Mouse (Mus musculus) cerebellum, adult 2 months (tissue): ENCODE measurements around the gene Rps6kc1. TPM values are rescaled to one million over a fixed set of nuclear protein-coding genes. Genes with fewer than 3 reads are reported as not detected.

Experiments used
- DNase-seq, 2 experiments: peaks; one replicate each; pipeline ENCODE4 v3.0.0; 2021
- H3K27ac ChIP-seq: fragments of 200-500 bp; 2 replicates; pipeline ENCODE4 v1.5.1; 2012; ENCODE audit warnings: low read length, control low read depth, inconsistent platforms; ENCODE audit not compliant: insufficient read depth
- H3K27me3 ChIP-seq: fragments of 200-500 bp; 2 replicates; pipeline ENCODE4 v1.6.1; 2012; ENCODE audit warnings: inconsistent platforms, mild to moderate bottlenecking, low read length, moderate library complexity; ENCODE audit not compliant: control insufficient read depth, insufficient read depth
- H3K4me1 ChIP-seq: fragments of 200-500 bp; 2 replicates; pipeline ENCODE4 v1.6.1; 2011; ENCODE audit warnings: low read length; ENCODE audit not compliant: control insufficient read depth, insufficient read depth
- H3K4me3 ChIP-seq: fragments of 200-500 bp; replicated peaks from 2 replicates; pipeline ENCODE3; 2011; ENCODE audit warnings: mild to moderate bottlenecking, low read depth, low read length, control low read depth; ENCODE audit not compliant: insufficient read depth
- CTCF ChIP-seq: fragments of 200-500 bp; IDR thresholded peaks from 2 replicates; pipeline ENCODE4 v1.5.1; 2011; ENCODE audit warnings: low read depth, mild to moderate bottlenecking, control low read depth, low read length, moderate library complexity, borderline replicate concordance; ENCODE audit not compliant: insufficient read depth
- POLR2A ChIP-seq: fragments of 200-500 bp; IDR thresholded peaks from 2 replicates; pipeline ENCODE4 v1.6.1; 2011; ENCODE audit warnings: low read length, control low read depth, borderline replicate concordance; ENCODE audit not compliant: insufficient read depth
- WGBS: fragments of 180-500 bp; shearing (Covaris S2); methylation state at CpG from one replicate; pipeline ENCODE4 v1.1.7; 2018; 5-methylcytosine and 5-hydroxymethylcytosine counted together
- polyA plus RNA-seq: library from polyadenylated mRNA; depleted of rRNA; stranded (reverse); fragments of >200 nt; gene quantifications from 2 replicates; pipeline ENCODE4 v1.2.3, GENCODE M21; 2012

Gene Rps6kc1
- polyA plus RNA-seq, 1 experiment, result 24.3 TPM

- Histone ChIP-seq H3K27ac (no peak overlapping the region), H3K4me1 (no peaks in the 10 kb centered on the region; the same call in 1 of the 2 replicates), H3K4me3 (no peak overlapping the region), H3K27me3 (no peaks in the 10 kb centered on the region)
- no peak for TF ChIP-seq CTCF
- TF ChIP-seq POLR2A, result no peak
- DNase-seq, result no peak
- WGBS, result 91% methylated on average over 4 of the region's 4 CpGs
Measured at GRCm38 (mm10) chr1:190869996-190870395, 41.6 kb downstream of the Rps6kc1 start.

- Histone ChIP-seq H3K4me3 (no peak overlapping the region), H3K4me1 (no peaks in the 10 kb centered on the region; the same call in 1 of the 2 replicates), H3K27ac (no peak overlapping the region), H3K27me3 (no peaks in the 10 kb centered on the region)
- TF ChIP-seq POLR2A, result no peak
- no peak for TF ChIP-seq CTCF
- no peak for DNase-seq
- 55% methylated on average over 3 of the region's 3 CpGs for WGBS
Measured at GRCm38 (mm10) chr1:190868790-190869189, 42.8 kb downstream of the Rps6kc1 start.

GRCm38 (mm10) chr1:190861626-190862025 is 49.9 kb downstream of the Rps6kc1 start:
- H3K4me3 ChIP-seq, result no peak overlapping the region
- H3K4me1 ChIP-seq, result no peaks in the 10 kb centered on the region
- 20% methylated on average over 5 of the region's 5 CpGs for WGBS
- H3K27ac ChIP-seq, result no peak overlapping the region
- TF ChIP-seq CTCF (no peak), POLR2A (no peak)
- DNase-seq, result no peak
- no peaks in the 10 kb centered on the region for H3K27me3 ChIP-seq

- H3K27ac ChIP-seq, result no peak overlapping the region
- DNase-seq, result no peak
- no peaks in the 10 kb centered on the region for H3K27me3 ChIP-seq
- 74% methylated on average over 3 of the region's 3 CpGs for WGBS
- TF ChIP-seq POLR2A (no peak), CTCF (no peak)
- no peak overlapping the region for H3K4me3 ChIP-seq
- no peaks in the 10 kb centered on the region; the same call in 1 of the 2 replicates for H3K4me1 ChIP-seq
Measured at GRCm38 (mm10) chr1:190854465-190854864, 57.1 kb downstream of the Rps6kc1 start.

- no peak for DNase-seq
- H3K27me3 ChIP-seq, result no peaks in the 10 kb centered on the region
- H3K27ac ChIP-seq, result no peak overlapping the region
- H3K4me3 ChIP-seq, result no peak overlapping the region
- TF ChIP-seq POLR2A (no peak), CTCF (no peak)
- H3K4me1 ChIP-seq, result peaks cover 6% of the 10 kb centered on the region
- 80% methylated on average over 11 of the region's 11 CpGs for WGBS
Measured at GRCm38 (mm10) chr1:190849162-190849865, 62.3 kb downstream of the Rps6kc1 start.

GRCm38 (mm10) chr1:190848676-190849075 is 62.9 kb downstream of the Rps6kc1 start:
- TF ChIP-seq CTCF (no peak), POLR2A (no peak)
- WGBS, result 80% methylated on average over 3 of the region's 3 CpGs
- Histone ChIP-seq H3K27ac (no peak overlapping the region), H3K4me3 (no peak overlapping the region), H3K4me1 (peaks cover 8% of the 10 kb centered on the region), H3K27me3 (no peaks in the 10 kb centered on the region)
- DNase-seq, result no peak

GRCm38 (mm10) chr1:190846956-190847355 is 64.6 kb downstream of the Rps6kc1 start:
- TF ChIP-seq CTCF (no peak), POLR2A (no peak)
- no peak for DNase-seq
- H3K27ac ChIP-seq, result no peak overlapping the region
- H3K4me1 ChIP-seq, result peaks cover 8% of the 10 kb centered on the region
- no peaks in the 10 kb centered on the region for H3K27me3 ChIP-seq
- no peak overlapping the region for H3K4me3 ChIP-seq
- WGBS, result 57% methylated on average over 3 of the region's 3 CpGs

GRCm38 (mm10) chr1:190846074-190846730 is 65.4 kb downstream of the Rps6kc1 start:
- Histone ChIP-seq H3K27ac (no peak overlapping the region), H3K4me1 (peaks cover 8% of the 10 kb centered on the region), H3K4me3 (no peak overlapping the region), H3K27me3 (no peaks in the 10 kb centered on the region)
- 81% methylated on average over 11 of the region's 11 CpGs for WGBS
- TF ChIP-seq CTCF, result no peak
- TF ChIP-seq POLR2A, result no peak
- DNase-seq, result no peak
